Mouse (Mus musculus): Measurements from ENCODE around the gene Ralgapa2.

- TF ChIP-seq CTCF (IDR thresholded peaks at IDR 0.05; ENCODE audit: extremely low read depth, insufficient read depth, insufficient read length, insufficient replicate concordance) = no peak
- TF ChIP-seq POLR2A (IDR thresholded peaks at IDR 0.05; ENCODE audit: low read depth, low read length) = no peak
Observed at GRCm38 (mm10) chr2:146490926-146491325, 21.2 kb downstream of the Ralgapa2 start.
